In the genomic region with DNA sequence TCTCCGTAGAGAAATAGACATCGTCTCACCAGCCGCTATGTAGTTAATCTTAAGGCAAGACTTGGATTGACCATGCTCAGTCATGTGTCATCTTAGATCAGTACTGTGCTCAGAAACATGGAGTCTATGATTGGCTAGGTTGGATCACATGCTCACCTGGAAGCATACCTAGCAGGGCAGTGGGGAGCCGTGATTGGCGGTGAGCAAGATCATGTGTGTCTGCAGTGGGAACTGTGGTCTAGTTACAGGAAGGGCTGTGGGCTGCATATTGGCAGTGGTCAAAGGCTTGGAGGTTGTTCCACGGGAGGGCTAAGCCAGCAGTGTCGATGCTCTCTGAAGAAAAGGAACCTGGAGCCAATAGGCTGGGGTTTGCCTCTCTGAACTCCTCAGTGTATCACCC, we compare ENCODE assay signal across 19 mouse cellular contexts.
"Had no signal": no experiment of that assay in that cellular context is flagged by ENCODE, and none has a peak within 500 bp of the region (broad histone marks: within the 10 kb centered on the region; RNA-seq: fewer than 3 reads in every experiment).

No protein-coding gene starts in this region.

- H3K9me3 ChIP-seq: kidney, embryonic 15.5 days; limb, embryonic 13.5 days; liver, embryonic 13.5 days; neural tube, embryonic 12.5 days; neural tube, embryonic 15.5 days had no signal

- H3K27ac ChIP-seq: kidney, embryonic 15.5 days; left cerebral cortex, adult 2 months; liver, embryonic 13.5 days; neural tube, embryonic 12.5 days; neural tube, embryonic 15.5 days had no signal

- H3K27me3 ChIP-seq: liver, embryonic 13.5 days; neural tube, embryonic 12.5 days; neural tube, embryonic 15.5 days had no signal

- H3K4me3 ChIP-seq: kidney, embryonic 15.5 days; left cerebral cortex, adult 2 months; limb, embryonic 13.5 days; liver, embryonic 13.5 days; neural tube, embryonic 12.5 days; neural tube, embryonic 15.5 days had no signal

- ATAC-seq: intestine, postnatal 0 days had no signal

- DNase-seq: kidney, adult 8-10 months; kidney, postnatal 10 days; kidney, postnatal 36 days; layer of hippocampus, postnatal 36 days; liver, embryonic 13.5 days; lung, adult 2 months; lung, postnatal 14 days; lung, postnatal 4 days; midbrain, embryonic 14.5 days; right cerebral cortex, postnatal 25 days; thymus, adult 18-20 months; thymus, postnatal 36 days had no signal

- H3K4me2 ChIP-seq: kidney, embryonic 15.5 days; limb, embryonic 13.5 days; liver, embryonic 13.5 days; midbrain, embryonic 11.5 days; neural tube, embryonic 12.5 days; neural tube, embryonic 15.5 days had no signal

- H3K9ac ChIP-seq: kidney, embryonic 15.5 days; limb, embryonic 13.5 days; liver, embryonic 13.5 days; neural tube, embryonic 12.5 days; neural tube, embryonic 15.5 days had no signal

- H3K36me3 ChIP-seq: kidney, embryonic 15.5 days; limb, embryonic 13.5 days; liver, embryonic 13.5 days; neural tube, embryonic 12.5 days; neural tube, embryonic 15.5 days had no signal

- H3K4me1 ChIP-seq: liver, embryonic 13.5 days had no signal
